In the genomic region with DNA sequence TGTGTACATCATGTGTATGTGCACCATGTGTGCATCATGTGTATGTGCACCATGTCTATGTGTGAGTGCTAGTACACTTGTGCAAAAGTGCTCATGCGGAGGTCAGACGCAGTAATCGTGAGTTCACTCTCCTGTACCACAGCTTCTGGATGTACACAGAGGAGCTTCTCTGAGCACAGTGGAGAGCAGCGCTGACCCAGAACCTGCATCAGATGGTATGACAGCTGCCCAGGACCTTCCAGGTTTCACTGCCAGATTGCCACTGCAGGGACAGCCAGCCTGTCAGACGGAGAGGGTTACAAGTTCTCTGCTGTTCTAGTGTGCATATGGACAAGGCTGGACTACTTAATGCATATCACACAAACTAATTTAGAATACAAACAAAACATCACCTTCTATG, we compare ENCODE assay signal across 15 mouse cellular contexts.
"Had no signal": no experiment of that assay in that cellular context is flagged by ENCODE, and none has a peak within 500 bp of the region (broad histone marks: within the 10 kb centered on the region; RNA-seq: fewer than 3 reads in every experiment).

No protein-coding gene starts in this region.

- H3K27me3 ChIP-seq: liver, embryonic 15.5 days; midbrain, embryonic 15.5 days; neural tube, embryonic 12.5 days had no signal

- H3K36me3 ChIP-seq: limb, embryonic 10.5 days; liver, embryonic 15.5 days; midbrain, embryonic 15.5 days; neural tube, embryonic 12.5 days had no signal

- DNase-seq: kidney, postnatal 10 days; kidney, postnatal 4 days; lung, adult 2 months; lung, postnatal 36 days; retina, postnatal 1 day; right cerebral cortex, postnatal 4 days; spleen, adult 18-20 months; thymus, adult 18-20 months; thymus, postnatal 25 days had no signal

- ATAC-seq: lung, postnatal 0 days; midbrain, embryonic 15.5 days had no signal

- H3K4me1 ChIP-seq: limb, embryonic 10.5 days; liver, embryonic 15.5 days; midbrain, embryonic 15.5 days; neural tube, embryonic 12.5 days had no signal

- H3K4me3 ChIP-seq: layer of hippocampus, adult 2 months; limb, embryonic 10.5 days; liver, embryonic 15.5 days; midbrain, embryonic 15.5 days; neural tube, embryonic 12.5 days had no signal

- H3K9me3 ChIP-seq: limb, embryonic 10.5 days; liver, embryonic 15.5 days; neural tube, embryonic 12.5 days had no signal

- H3K27ac ChIP-seq: layer of hippocampus, adult 2 months; limb, embryonic 10.5 days; liver, embryonic 15.5 days; midbrain, embryonic 15.5 days; neural tube, embryonic 12.5 days had no signal
